Mouse (Mus musculus): ENCODE measurements around the gene Alad.

Alad gene

GRCm38 (mm10) chr4:62519849-62520233 is at the start of gene Alad:
Gene Alad (minus strand): TSS chr4:62519918.
- peak; percentile 82 to 86 for DNase-seq

DNA sequence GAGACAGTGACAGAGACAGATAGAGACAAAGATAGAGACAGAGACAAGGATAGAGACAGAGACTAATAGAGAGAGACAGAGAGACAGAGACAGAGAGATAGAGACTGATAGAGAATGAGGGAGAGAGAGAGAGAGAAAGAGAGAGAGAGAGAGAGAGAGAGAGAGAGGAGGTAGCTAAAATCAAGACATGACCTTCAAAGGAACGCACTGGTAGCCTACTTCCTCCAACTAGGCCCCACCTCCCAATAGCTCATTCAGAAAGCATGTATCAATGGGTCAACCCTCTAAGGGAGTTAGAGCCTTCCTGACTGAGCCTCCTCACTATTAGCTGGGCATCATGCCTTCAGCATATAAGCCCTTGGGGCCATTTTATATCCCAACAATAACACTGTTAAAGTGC is 48.6 kb upstream of the Alad start:
- no peak for DNase-seq

GRCm38 (mm10) chr4:62567696-62568095 is 48.0 kb upstream of the Alad start:
- peak; percentile 61 to 76 for DNase-seq

GRCm38 (mm10) chr4:62566530-62566929 is 46.8 kb upstream of the Alad start:
- no peak for DNase-seq

GRCm38 (mm10) chr4:62562006-62562405 is 42.3 kb upstream of the Alad start:
- DNase-seq: no peak

GRCm38 (mm10) chr4:62561630-62562001 is 41.9 kb upstream of the Alad start:
- DNase-seq: no peak

DNA sequence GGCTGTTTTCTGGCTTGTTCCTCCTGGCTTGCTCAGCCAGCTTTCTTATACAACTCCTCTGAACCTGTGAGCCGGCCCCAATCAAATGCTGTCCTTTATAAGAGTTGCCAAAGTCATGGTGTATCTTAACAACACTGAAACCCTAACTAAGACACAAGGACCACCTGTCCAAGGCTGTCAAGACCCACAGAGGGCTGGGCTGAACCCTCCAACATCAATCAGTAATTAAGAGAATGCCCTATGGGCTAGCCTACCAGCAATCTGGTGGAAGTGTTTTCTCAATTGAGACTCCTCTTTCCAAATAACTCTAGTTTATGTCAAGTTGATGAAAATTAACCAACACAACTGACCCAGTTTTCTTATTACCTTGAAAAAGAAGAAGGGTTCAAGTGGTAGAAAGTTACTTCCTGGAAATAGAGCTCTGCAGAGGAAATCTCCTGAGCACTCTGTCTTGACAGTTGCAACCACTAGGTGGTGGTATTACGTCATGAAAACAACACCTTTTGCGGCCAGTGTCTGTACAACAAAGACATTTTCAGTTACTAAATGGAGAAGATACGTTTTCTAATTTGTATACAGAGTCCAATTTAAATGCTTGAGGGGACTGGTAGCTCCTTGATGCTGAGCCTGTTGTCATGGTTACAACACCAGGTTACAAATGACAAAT is 41.4 kb upstream of the Alad start:
- peak; percentile 88 to 90 for DNase-seq

GRCm38 (mm10) chr4:62559797-62560329 is 40.1 kb upstream of the Alad start, which contains the start of gene Rgs3:
Gene Rgs3 (plus strand): TSS chr4:62559847.
- DNase-seq: no peak

DNA sequence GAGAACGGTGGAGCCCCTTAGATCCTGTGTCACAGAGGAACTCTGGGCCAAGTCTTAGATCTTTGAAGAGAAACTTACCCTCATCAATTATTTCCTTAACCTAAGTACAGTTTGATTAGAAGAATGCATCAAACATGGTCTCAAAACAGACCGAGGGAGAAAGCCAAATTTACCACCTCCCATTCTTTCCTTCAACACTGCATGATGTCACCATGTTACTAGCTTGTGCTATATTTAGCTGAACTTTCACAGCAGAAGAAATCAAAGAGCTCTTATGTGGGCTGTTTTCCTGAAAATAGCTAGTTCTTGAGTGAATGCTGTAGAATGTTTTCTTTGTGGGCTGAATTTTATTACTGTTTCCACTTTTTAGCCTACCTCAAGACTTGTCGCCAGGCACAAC is 37.7 kb upstream of the Alad start:
- DNase-seq: no peak

DNA sequence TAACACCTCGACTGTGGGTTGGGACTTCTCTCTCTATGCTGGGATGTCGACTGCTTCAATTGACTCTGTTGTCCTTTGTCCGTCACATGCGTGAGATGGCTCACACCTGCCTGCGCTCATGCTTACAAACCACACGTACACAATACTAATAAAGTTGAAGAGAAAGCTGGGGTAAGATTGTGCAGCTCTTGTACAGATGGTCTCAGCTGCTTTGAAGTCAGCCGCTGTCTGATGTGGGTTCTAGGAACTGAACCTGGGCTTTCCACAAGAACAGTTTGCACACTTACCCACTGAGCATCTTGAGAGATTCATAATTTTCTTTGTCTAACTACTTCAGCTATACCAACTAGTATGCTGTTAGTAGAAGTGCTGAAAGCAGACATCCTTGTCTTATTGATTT is 32.2 kb upstream of the Alad start:
- no peak for DNase-seq

DNA sequence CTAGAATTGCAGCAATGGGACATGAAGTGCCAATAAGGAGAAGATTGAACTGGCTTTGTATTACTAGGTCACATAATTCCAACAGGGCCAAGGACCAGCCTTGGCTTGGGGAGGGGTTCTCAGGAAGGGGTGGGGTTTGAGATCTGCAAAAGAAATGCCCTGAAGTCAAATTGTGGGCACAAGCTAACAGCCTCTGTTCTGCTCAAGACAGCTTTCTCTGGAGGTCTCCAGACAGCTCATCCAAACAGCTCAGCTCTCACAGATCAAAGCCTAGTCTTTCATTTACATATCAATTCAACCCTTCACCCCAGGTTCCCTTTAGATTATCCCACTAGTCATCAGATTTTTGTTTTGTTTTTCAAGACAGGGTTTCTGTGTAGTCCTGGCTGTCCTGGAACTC is 25.1 kb upstream of the Alad start:
- no peak for DNase-seq

DNA sequence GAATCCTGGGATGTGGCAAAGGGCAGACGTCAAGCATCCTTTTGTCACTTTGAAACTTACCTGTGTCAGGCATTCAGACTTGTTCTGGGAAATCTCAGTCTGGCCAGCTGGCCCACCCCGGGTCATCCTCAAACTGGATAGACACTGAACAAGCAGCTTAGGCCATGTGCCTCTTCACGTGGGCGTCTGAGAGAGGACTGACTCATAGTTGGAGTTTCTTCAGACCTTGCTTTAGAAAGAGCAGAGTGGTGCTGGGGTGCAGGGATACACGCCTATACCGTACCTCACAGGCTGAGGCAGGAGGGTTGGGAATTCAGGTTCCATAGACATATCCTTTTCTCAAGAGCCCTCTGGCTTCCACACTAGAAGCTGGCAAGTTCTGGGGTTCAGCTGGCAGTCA is 24.1 kb upstream of the Alad start:
- no peak for DNase-seq

DNA sequence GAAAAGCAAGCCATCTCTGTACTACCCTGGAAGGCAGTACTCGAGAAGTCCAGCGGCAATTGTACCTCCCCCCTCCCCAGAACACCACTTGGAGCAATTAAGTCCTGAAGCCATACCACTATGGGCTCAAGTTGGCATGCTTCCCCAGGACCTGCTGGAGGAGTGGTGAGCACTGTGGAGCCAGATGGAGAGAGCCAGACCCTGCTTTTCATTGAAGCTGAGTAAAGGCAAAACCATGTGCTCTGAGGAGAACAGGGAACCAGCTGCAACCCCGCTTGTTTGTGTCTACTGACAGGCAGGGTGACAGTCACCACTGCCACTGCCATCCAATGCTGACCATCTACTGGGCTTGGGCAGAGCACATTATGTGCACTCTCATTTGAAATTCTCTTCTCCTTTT is 22.1 kb upstream of the Alad start:
- DNase-seq: peak; percentile 53 to 61

- no peak for DNase-seq
Observed at GRCm38 (mm10) chr4:62533729-62534128, 14.0 kb upstream of the Alad start.

DNA sequence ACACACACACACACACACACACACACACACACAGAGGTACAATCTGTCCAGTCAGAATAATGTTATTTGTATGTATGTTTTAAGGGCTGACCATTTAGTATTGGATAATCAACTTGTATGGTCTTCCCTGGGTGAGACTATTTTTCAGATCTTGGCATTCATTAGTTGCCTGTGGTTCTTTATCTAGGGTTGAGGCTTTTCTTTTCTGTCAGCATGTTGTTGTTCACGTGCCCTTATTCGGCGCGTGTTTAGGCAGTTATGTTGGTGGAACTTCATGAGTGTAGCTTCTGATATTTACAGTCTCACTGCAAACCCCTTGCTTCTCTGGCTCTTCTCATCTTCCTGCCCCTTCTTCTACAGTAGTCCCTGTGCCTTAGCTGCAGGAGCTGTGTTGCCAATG is 7.9 kb upstream of the Alad start:
- no peak for DNase-seq

DNA sequence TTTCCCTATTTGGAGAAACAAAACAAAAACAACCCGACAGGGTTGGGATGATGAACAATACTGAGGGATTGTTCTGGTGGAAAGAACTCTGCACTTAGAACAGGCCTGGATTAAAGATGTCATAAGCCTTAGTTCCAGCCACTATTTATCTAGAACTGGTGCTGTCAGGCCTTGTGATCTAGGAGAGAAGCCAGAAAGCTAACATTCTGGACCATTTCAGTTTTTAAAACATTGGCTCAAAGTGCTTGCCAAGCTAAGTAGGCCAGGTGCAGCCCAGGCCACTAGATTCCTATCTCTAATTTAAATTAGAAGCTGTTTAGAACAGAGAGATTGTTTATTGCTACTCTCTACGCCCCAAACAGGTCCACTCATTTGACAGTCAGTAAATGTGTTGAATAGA is 6.5 kb upstream of the Alad start:
- no peak for DNase-seq

DNA sequence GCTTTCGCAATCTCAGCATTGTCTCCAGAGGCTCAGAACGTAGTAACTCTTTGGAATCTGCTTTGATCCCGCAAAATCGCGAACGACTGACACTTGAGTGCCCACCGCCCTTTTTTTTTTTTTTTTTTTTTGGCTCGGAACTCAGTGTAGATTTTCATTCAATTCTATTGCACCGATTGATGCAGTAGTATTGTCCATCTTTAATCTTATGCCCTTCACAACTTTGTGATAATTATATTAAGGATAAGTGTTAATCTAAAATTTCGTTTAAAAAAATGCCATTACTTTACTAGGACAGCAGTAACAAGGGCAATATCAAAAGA is 5.7 kb upstream of the Alad start:
- no peak for DNase-seq

DNA sequence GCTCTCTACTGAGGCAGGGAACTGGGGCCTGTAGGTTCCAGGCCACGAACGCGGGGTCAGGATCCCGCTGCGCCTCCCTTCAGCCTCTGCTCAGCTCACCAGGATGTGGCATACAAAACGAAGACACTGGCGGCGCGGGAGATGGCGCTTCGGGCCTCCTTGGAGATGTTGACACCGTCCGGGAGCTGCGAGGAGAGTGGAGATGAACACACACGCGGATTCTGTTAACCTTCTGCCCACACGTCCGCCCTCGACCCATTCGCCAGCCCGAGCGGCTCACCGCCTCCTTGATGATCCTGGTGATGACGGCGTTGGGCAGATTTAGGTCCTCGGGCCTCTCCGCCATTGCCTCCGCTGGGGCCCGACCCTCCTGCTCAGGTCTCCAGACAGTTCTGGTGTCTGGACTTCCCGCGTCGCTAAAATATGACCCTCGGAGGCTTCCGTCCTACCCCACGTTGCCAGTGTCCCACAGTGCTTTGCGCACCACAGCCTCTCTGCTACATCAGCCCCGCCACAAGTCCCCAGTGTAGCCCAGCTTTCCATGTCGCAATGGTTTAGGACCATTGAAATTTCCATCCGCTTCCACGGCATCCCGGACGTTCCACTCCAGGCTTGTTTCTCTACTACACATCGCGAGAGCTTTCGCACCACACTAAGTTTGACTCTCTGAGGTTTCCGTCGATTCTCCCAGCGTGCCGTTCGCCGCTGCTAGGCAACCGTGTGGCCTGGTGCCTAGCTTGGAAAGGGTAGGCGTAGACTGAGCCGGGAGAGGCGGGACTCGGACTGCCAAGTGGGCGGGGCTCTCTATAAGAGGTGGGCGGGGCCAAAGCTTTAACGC is 5.2 kb upstream of the Alad start, which contains the start of the genes Pole3 and 4933430I17Rik:
Pole3 (minus strand) TSS at position 418 of the 838 bp plus-strand sequence.
4933430I17Rik (plus strand) TSS at position 719 of the 838 bp plus-strand sequence.
- peak; percentile 98 for DNase-seq

- no peak for DNase-seq
Observed at GRCm38 (mm10) chr4:62520892-62521400, 1.2 kb upstream of the Alad start.

DNA sequence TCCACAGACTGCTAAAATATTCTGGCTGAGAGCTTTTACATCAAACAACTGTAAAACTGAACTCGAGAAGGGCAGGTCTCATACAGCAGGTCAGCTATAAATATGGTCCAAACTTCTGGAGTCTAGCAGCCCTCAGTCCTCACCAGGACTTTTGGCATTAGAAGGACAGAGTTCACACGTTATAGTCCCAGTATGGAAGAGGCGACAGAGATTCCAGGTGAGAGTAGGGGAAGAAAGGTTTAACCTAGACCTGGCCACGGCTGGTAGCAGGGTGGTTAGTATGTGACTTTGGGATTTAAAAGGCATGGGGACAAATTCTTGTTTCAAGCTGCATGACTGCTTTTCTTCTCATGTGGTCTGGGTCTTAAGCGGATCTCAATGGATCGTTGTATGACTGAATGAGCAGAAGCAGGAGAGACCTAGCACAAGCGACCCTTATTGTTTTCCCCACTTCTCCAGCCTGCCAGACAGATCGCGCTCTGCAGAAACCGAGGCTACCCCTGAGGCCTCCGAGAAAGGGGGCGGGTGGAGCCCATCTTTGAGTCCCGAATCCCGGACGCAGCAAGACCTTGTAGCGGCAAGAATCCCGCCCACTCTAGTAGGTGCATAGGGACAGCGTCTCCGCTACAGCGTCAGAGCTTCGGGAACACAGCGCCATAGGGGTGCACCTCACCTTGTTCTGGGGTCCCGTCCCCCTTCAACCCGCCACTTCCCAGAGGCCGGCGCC is 433 bp downstream of the Alad start:
- DNase-seq: no peak

DNA sequence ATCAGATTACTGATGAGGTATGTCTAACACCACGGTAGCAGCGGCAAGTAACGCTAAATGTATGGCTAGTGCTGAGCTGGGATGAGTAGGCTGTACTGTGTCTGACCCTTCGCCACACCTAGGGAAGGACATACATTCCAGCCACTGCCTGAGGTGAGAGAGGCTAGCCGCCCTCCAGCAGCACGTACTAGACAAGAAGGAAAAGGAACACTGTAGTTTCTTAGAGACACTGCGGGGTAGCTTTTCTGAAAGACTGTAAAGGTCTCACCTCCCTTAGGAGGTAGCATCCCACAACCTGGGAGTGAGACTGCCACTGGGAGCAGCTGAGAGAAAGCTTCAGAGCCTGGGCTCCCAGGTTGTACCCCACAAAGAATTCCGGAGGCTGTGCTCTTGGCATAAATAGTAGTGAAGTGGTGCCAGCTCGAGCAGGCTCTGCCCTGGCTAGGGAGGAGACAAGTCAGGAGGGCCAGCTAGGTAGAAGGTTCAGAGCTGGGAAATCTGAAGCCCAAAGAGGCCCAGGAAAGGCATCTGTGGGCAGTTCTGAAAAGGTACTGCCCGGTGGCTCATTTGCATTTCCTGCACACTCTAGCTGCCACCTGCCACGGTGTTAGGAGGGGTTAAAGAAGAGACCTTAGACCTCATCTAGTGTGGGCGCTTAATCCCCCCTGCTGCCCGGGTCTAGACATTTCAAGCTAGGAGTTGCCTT is 1.1 kb downstream of the Alad start:
- DNase-seq: peak; percentile 59 to 66

Measured in cerebellum, postnatal 14 days (tissue).